Mouse (Mus musculus) adrenal gland, adult 18-20 months (tissue): Measurements from ENCODE around the gene Jkamp. TPM values are rescaled to one million over a fixed set of nuclear protein-coding genes. Genes with fewer than 3 reads are reported as not detected.
"Not testable (repeated sequence)": the region's sequence is repeated elsewhere in the genome, so short reads cannot be mapped to it uniquely, and the experiment has no call there.

ENCODE experiments used
- DNase-seq, 2 experiments: peaks; one replicate each; pipeline ENCODE4 v3.0.0; 2021 to 2022; ENCODE audit warnings: low spot score in 2 of 2
- long read RNA-seq, 2 experiments: library from polyadenylated mRNA; stranded (forward); transcript quantifications; one replicate each; pipeline ENCODE4 v2.0.0; 2021
- total RNA-seq, 2 experiments: library from RNA; stranded (reverse); gene quantifications; 1 replicate in 1 of 2; 2 replicates in 1 of 2; pipeline ENCODE4 v1.2.3; 2021

The Jkamp gene
- 10 to 100 TPM; 36.5 to 49.8 TPM for total RNA-seq
- long read RNA-seq, experiment 1, transcript Jkamp-202 (7 exons, 1,874 nt): minor isoform, 6 of 20 reads
- long read RNA-seq, experiment 1, transcript Jkamp-201 (7 exons, 1,292 nt): major isoform, 14 of 20 reads
- long read RNA-seq, experiment 1, partial matches to known transcripts: 0 of 20 reads
- long read RNA-seq, experiment 1, other reads (novel, unspliced or antisense): 0 of 20 reads
- long read RNA-seq, experiment 2, transcript Jkamp-202 (7 exons, 1,874 nt): minor isoform, 29 of 121 reads
- long read RNA-seq, experiment 2, transcript Jkamp-201 (7 exons, 1,292 nt): major isoform, 78 of 121 reads
- long read RNA-seq, experiment 2, partial matches to known transcripts: 3 of 121 reads
- long read RNA-seq, experiment 2, other reads (novel, unspliced or antisense): 7 of 121 reads

- DNase-seq: peak; percentile 98 to 99
These were observed at the start of gene Jkamp, which contains the start of gene L3hypdh for GRCm38 (mm10) chr12:72085329-72086165. TSS of gene Jkamp (plus strand) at chr12:72085589. TSS of gene L3hypdh (minus strand) at chr12:72085439.

- DNase-seq: no peak
These were observed 49.2 kb upstream of the Jkamp start for GRCm38 (mm10) chr12:72036097-72036661.

GRCm38 (mm10) chr12:72037049-72037448 lies 48.3 kb upstream of the Jkamp start:
- DNase-seq: no peak

GRCm38 (mm10) chr12:72038866-72039265 lies 46.5 kb upstream of the Jkamp start:
- no peak for DNase-seq

DNA sequence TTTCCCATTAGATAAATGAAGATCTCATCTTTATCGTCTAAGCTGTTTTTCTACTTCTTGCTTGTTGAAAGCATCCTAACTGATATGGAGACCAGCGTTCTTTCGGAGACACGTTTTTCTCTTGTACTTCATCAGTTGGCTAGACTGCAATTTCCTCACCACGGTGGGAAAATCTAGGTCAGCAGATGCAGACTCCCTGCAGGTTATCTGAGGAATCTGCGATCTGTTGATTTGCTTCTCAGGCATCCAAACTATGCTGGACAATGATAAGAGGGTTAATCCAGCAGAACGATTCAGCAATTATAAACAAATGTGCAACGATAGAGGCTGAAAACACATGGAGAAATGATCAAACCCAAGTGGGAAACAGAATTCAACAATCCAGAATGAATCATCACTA lies 45.9 kb upstream of the Jkamp start:
- DNase-seq: no peak

DNA sequence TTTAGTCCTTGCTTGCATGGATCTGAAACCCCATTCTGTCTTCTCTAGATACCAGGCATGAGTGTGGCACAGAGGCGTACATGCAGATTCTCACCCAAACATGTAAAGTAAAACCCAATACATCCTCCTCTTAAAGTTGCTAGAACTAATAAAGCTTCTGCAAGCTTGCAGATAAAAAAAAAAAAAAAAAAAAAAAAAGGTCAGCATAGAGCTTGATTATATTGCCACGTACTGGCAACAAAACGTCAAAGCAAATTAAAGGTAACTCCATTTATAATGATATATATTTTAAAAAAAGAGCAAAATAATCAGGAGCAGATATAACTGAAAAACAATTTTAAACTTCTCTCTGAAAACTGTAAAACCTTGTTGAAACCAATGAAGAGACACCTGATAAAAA lies 44.2 kb upstream of the Jkamp start:
- DNase-seq: no peak

DNA sequence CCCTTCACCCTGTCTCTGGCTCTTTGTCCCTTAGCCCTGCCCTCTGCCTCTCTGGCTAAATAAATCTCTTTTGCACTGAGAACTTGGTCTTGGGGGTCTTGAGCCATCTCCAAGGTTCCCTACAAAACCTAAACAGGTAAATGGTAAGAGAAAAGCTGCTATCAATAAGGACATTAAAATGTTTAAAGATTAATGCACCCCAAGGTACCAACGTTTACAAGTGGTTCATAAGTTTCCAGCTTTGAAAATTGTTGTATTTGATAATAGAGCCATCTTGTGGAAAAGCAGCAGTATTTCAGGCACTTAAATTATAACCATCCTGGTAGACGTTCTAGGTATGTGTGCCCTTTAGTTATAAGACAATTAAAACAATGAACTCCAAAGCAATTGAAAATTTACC lies 37.9 kb upstream of the Jkamp start:
- DNase-seq: no peak

DNA sequence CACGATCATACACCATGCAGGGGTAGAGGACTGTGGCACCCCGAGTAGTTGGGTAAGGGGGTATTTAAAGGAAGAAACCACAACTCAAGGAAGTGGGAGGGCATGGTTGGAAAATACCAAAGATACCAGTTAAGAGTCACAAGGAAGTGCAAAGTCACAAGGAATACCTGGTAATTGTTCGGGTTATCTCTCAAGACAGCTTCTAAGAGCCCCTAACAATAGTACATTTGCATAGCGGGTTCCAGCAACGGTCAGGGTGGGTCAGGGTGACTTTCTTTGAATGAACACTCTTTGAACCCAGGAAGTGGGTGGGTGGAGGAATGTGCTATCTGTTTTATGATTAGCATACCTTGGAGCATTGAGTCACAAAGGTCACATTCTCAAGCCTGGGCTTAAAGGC lies 35.2 kb upstream of the Jkamp start:
- DNase-seq: not testable (repeated sequence)

GRCm38 (mm10) chr12:72050821-72051220 lies 34.6 kb upstream of the Jkamp start:
- DNase-seq: no peak

DNA sequence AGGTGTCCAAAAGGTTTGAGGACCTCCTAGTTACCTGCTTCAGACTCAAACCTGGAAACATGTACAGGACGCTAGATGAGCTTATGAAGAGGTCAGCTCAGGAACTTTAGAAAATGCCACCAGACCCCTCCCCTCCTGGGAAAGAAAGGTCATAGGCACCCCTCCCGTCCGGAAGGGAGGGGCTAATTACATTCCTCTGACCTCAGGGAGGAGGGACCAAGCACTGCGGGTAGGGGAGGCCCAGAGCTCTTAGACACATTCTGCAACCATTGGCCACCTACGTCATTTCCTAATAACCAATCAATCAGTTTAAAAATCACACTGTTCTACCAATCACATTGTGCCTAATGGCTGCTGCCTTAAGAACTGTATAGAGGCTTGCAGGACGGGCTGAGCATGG lies 32.8 kb upstream of the Jkamp start:
- no peak for DNase-seq

- DNase-seq: no peak
These were observed 32.1 kb upstream of the Jkamp start for GRCm38 (mm10) chr12:72053303-72053702.

GRCm38 (mm10) chr12:72053851-72054250 lies 31.5 kb upstream of the Jkamp start:
- DNase-seq: no peak

DNA sequence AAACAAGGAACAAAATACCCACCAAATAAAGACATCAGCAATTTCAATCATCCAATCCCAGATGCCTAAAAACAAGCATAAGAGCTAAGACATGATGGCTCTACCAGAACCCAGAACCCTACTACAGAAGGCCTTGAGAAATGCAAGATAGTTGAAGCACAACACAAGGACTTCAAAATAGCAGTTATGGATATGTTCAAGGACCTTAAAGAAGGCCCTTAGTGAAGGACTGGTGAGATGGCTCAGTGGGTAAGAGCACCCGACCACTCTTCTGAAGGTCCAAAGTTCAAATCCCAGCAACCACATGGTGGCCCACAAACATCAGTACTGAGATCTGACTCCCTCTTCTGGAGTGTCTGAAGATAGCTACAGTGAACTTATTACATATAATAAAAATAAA lies 27.6 kb upstream of the Jkamp start:
- no peak for DNase-seq

- no peak for DNase-seq
These were observed 15.6 kb upstream of the Jkamp start for GRCm38 (mm10) chr12:72069626-72070326.

DNA sequence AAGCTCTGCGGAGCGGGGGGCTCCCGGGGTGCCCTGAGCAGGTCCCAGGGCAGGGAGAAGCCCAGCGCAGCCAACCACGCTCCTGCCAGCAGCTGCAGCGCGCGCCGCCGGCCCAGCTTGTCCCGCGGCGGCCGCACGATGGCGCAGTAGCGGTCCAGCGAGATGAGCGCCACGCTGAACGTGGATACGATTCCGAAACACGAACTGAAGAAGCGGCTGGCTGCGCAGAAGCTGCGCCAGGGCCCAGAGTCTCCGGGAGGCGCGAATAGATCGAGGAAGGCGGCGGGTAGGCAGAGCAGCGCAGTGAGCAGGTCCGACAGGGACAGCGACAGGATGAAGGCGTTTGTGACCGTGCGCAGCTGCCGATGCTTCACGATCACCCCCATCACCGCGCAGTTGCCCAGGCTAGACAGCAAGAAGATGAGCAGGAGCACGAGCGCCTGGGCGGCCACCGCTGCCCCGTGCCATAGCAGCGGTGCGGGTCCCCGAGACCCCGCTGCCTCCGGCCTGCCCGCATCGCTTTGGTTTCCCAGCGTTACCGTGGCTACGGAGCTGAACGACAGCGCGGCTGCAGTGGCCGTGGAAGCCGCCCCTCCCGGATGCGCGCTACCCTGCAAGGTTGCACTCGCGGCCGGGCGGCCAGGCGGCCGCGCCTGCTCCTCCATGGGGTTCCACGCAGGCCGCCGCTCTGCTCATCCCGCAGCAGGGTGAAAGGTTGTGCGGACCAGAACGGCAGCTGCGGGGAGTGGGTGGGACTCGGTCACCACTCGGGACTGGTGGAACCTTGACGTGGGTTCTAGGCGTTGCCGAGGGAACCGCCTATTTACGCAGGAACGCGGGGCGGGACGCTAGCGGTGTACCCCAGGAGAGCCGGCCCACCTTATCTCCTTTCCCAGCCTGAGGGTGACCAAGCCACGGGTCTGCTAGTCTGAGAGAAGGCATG lies 14.8 kb upstream of the Jkamp start, which contains the start of gene Gpr135:
Gene Gpr135, minus strand, starts transcription at position 799 of the 943 bp plus-strand sequence.
- peak; percentile 87 to 88 for DNase-seq

DNA sequence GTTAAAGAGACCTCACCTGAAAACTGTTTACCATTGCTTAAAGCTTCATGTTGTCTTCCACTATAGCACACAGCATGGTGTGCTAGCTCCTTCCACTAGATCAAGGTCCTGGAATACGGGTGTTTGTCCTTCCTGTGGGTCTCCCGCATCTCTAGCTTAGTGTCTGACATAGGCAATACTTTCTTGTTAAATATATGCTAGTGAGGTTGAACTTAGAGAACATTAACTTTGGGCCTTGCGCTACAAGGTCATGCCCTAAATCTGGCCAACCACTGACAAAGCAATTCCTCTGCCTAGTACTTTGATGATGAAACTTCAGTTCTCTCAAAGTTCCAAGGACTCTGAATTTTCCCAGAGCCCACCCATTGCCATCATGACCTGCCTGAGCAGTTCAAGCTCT lies 7.1 kb upstream of the Jkamp start:
- DNase-seq: no peak

DNA sequence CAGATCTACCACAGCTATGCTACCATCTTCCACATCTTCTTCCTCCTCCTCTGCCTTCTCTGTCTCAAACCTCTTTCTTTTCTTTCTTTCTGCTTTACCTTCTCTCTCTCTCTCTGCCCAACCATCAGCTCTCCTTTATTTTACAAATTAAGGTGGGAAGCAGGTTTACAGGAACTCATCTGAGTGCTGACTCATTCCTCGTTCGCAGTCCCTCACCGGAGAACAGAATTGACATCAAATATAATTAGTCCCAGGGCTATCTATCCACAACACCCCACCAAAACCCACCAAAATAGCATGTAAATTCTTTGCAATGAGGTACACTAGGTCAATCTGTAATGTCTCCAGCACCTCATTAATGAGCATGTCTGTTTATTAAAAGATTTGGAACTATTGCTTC lies 3.4 kb upstream of the Jkamp start:
- no peak for DNase-seq

DNA sequence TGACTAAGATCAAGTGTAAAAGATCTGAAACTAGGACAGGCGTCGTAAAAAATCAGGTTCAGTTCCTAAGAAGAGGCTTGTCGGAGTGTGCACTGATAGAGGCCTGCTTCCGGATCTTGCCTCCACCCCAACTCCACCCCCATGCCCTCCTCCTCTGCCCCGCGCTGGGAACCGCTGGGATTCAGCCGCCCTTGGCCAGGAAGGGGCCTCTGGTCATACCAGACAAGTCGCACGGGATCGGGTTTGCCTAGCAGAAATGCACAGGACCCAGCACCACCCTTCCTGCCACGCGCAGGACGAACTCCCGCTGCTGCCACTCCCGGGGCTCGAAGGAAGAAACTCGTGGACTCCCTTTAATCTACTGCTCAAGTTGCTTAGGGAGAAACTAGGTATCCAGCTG lies 3.0 kb upstream of the Jkamp start:
- DNase-seq: peak; percentile 25 to 28

- DNase-seq: no peak
These were observed 2.1 kb upstream of the Jkamp start for GRCm38 (mm10) chr12:72083265-72083664.
